Mouse (Mus musculus) telencephalon, adult 2 months (tissue): Measurements from ENCODE around the gene Ceacam16.

Source experiments
- DNase-seq: peaks from one replicate; pipeline ENCODE4 v3.0.0-alpha.2; 2011; ENCODE audit warnings: low read depth, low spot score

Ceacam16 gene

GRCm38 (mm10) chr7:19843561-19843960 lies 17.5 kb downstream of the Ceacam16 start:
- no peak for DNase-seq

- no peak for DNase-seq
These were observed 18.1 kb downstream of the Ceacam16 start for GRCm38 (mm10) chr7:19842885-19843504.

- DNase-seq, result no peak
These were observed 19.2 kb downstream of the Ceacam16 start for GRCm38 (mm10) chr7:19841686-19842413.

- no peak for DNase-seq
These were observed 20.2 kb downstream of the Ceacam16 start for GRCm38 (mm10) chr7:19840936-19841335.

GRCm38 (mm10) chr7:19840371-19840770 lies 20.7 kb downstream of the Ceacam16 start:
- no peak for DNase-seq

GRCm38 (mm10) chr7:19836843-19837242 lies 24.3 kb downstream of the Ceacam16 start:
- no peak for DNase-seq

- DNase-seq, result no peak
These were observed 27.0 kb downstream of the Ceacam16 start for GRCm38 (mm10) chr7:19834055-19834454.

- no peak for DNase-seq
These were observed 29.3 kb downstream of the Ceacam16 start for GRCm38 (mm10) chr7:19831837-19832236.

- DNase-seq, result no peak
These were observed 30.4 kb downstream of the Ceacam16 start for GRCm38 (mm10) chr7:19830682-19831156.

- no peak for DNase-seq
These were observed 31.4 kb downstream of the Ceacam16 start for GRCm38 (mm10) chr7:19829694-19830093.

GRCm38 (mm10) chr7:19826756-19827155 lies 34.3 kb downstream of the Ceacam16 start:
- no peak for DNase-seq

GRCm38 (mm10) chr7:19824182-19824973 lies 36.7 kb downstream of the Ceacam16 start:
- no peak for DNase-seq

GRCm38 (mm10) chr7:19823256-19824181 lies 37.6 kb downstream of the Ceacam16 start:
- no peak for DNase-seq

GRCm38 (mm10) chr7:19822604-19823058 lies 38.5 kb downstream of the Ceacam16 start, which contains the start of gene Bcl3:
Bcl3 (minus strand) TSS chr7:19822770.
- DNase-seq, result no peak

- no peak for DNase-seq
These were observed 38.9 kb downstream of the Ceacam16 start for GRCm38 (mm10) chr7:19822193-19822592.

GRCm38 (mm10) chr7:19821633-19822032 lies 39.5 kb downstream of the Ceacam16 start:
- no peak for DNase-seq

GRCm38 (mm10) chr7:19820347-19821048 lies 40.6 kb downstream of the Ceacam16 start:
- no peak for DNase-seq

GRCm38 (mm10) chr7:19818875-19819274 lies 42.2 kb downstream of the Ceacam16 start:
- no peak for DNase-seq

GRCm38 (mm10) chr7:19818440-19818839 lies 42.7 kb downstream of the Ceacam16 start:
- DNase-seq, result no peak

GRCm38 (mm10) chr7:19817382-19818105 lies 43.6 kb downstream of the Ceacam16 start:
- no peak for DNase-seq
